Mouse (Mus musculus): Measurements from ENCODE around the gene Antxr1.

Gene Antxr1

DNA sequence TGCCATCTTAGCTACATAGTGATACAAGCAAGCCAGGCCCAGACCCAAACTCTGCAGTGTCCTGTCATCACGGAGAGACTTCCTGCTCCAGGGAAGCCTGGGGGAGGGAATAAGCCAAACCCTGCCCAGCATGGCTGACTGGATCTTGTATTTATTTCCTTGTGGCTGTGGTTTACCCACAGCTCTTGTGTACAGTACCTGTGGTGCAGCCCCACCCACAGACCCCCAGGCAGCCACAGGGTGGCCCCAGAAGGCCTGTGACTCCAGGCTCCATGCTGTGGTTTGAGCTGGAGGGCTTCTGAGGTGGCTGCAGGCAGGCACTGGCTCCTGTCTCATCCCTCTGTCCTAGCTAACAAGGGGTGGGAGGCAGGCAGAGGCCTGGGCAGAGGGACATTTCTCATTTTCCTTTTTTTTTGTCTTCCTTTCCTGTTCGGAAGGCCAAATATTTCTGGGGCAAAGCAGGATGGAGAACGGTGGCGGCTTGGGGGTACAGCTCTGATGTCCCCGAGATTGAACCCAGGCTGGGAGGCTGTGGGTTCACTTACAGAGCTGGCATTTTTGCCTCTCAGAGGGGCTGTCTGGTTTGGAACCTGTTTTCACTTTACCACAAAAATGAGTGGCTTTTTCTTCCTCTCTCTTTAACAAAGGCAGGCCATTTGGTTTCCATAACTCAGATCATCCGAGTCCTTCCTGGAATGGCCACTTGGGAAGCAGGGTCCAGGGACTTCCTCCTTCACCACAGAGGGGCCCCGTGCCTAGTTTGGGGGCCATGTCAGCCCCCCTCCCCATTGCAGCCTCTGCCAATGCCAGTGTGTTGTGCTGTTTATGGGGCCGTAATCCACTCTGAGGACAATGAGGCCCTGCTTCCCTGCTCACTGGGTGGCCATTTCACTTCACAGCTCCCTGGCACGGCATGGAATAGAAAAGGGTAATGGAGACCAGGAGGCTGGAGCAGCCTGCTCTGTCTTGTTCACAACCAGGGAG is 91.2 kb downstream of the Antxr1 start:
- DNase-seq = no peak

DNA sequence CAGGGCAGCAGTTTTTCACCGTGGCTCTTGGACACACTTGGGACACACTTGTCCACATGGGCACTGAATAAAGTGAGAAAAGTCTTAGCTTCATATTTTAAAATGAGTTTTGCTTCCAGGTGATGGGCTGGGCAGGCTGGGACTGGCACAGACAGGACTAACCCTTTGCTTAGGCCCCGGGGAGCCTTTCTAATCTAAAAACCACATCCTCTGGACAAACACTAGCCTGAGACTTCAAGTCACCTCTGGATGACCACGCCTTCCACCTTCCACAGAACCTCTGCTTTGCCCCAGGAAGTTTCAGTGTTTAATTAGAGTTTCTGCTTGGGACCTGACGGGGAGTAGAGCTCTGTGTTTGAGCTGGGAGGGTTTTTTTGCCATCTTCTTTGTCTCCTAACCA is 98.4 kb downstream of the Antxr1 start:
- no peak for DNase-seq

- DNase-seq = no peak
These were observed 99.6 kb downstream of the Antxr1 start for GRCm38 (mm10) chr6:87236061-87236460.

GRCm38 (mm10) chr6:87233111-87233510 is 102.5 kb downstream of the Antxr1 start:
- no peak for DNase-seq

DNA sequence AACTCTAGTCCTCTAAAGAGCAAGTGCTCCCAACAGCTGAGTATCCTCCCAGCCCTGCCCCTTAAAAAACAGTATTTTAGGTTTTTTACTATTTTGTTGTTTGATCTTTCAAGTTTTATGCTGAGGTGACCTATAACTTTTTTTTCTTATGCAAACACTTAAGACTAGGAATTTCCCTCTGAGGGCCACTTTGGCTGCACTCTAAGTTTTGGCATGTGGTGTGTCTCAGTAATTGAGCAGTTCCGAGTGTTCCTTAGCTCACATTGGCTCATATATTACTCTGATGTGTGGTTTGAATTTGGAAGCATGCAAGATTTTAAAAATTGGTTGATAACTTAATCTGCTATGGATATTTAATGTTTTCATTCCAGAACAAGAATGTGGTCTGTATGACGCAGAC is 105.6 kb downstream of the Antxr1 start:
- DNase-seq = no peak

GRCm38 (mm10) chr6:87227940-87228339 is 107.7 kb downstream of the Antxr1 start:
- no peak for DNase-seq

DNA sequence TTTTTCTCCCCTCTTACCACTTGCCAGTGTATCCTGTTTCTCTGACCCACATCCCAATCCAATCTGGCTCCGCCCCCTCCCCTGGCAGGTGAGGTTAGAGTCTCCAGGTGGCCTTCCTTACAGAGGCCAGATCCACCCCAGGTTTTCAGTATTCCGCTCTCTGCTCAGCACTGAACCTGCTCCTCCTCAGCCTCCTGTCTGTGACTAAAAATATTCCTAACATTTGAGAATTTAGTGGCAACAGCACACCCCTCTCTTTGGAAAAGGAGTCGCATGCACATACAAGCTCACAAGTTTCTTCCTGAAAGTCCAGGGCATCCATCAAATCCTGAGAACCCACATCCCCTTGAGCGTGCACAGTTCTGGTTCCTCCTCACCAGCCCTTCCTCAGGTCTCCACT is 109.3 kb downstream of the Antxr1 start:
- DNase-seq = no peak

GRCm38 (mm10) chr6:87225286-87225685 is 110.3 kb downstream of the Antxr1 start:
- no peak for DNase-seq

GRCm38 (mm10) chr6:87222854-87223631 is 112.6 kb downstream of the Antxr1 start:
- DNase-seq = peak; percentile 25

DNA sequence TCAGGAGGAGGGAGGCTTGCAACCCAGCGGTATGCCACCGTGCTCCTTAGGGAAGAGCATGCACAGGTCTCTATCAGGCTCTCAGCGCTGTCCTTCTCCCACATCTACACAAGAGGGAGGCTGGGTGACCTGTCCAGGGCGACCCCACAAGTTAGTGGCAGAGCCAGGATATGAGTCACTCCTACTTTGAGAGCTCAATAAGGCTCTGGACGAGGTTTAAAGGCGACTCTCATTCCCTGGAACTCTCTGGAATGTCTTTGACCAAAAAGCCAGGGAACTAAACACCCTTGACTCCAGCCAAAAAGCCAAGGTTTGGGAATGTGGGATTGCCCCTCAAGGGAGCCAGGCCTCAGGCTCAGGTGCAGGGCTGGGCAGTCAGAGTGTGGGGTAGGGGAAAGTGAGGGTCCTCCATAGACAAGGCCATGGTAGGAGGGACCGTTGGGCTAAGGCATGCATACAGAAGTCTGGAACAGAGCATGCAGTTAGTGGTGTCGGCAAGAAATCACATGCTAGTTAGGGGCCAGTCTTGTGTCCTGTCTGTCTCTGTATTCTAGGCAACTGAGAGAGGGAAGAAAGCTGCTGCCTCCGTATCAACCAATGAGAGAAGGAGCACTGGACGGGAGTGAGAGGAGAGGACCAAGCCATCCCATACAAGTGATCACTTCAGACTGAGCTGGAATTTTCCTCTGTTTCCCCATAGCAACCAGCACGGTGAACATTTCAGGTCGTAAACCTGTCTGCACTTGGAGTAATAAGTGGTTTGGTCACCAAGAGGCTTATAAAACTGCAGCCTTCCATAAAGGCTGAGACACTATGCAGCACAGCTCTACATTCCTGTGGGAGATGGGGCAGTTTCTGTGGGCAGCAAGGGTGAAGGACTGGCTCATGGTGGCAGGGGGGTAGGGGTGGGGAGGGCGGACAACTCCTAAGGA is 116.3 kb downstream of the Antxr1 start:
- no peak for DNase-seq

DNA sequence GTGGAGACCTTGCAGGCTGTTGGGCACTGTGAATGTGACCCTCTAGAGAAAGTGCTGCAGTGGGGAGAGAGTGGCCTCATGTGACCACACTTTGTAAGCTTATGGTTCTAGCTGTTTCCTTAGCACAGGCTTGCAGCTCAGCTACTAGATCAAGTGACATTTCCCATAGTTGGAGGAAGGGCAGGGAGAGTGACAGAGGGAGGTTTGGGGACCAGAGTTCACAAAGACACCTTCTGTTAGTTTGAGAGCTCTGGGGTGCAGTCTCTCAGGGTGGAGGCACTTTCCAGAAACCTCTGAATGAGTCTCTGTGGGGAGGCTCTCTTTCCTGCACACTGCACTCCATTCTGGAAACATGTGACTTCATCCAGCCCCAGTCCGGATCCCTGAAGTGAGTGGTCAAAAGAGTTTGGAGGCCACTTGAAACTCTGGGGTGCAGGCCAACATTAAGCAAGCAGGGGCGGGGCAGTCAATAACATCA is 119.5 kb downstream of the Antxr1 start:
- DNase-seq = no peak

DNA sequence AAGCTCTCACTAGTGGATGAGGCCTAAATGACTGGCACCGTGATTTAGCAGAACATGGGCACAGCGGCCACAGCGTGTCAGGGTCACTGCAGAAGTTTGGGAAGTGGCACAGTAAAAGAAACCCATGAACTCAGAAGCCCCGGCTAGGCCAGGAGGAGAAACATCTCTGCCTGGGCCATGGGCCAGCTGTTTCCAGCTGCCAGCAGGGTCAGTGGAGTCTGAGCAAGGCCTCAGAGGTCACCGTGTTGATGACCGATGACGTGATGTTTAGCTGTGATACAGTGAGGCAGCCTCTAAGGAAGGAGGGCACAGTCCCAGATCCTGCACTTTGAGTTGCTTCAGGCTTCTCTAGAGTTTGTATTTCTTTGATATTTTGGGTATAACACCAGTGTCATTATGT is 122.4 kb downstream of the Antxr1 start:
- no peak for DNase-seq

DNA sequence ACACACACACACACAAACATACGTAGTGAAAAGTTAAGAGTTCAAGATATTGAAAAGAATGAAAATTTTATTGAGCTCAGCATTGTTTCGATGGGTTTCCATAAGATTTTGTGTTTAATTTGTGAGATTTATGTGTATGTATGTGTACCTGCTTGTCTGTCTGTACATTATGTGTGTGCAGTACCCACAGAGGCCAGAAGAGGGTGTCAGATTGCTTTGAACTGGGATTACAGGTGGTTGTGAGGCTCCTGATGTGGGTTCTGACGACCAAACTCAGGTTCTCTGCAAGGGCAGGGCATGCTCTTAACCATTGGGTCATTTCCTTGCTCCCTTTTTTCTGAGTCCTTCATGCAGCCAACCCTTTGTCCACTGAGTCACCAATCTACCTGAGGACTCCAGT is 124.1 kb downstream of the Antxr1 start:
- no peak for DNase-seq

DNA sequence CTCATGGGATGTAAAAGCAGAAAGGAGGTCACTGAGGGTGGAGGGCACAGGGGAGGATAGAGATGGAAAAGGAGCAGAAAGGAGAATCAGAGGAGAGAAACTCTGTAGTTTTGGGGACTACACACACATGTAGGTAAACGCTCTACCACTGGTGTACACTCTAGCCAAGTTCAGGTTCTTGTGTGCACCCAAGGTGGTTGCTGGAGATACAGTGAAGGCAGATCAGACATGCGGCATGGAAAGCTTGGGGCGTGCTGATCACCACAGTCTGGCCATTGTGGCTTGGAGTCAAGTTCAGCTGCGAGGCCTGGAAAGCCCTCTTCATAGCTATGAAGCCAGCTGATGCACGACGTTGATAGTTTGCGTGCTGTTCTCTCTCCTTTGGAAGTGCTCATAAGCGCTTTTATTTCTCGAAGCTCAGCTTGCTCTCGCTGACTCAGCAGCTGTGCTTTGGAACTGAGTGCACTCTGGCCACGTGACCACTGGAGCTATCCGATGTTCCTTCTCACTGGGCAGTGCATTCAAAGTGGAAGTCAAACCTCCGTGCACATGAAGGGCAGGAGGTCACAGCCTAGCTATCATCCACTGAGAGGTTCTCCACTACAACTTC is 128.1 kb downstream of the Antxr1 start:
- DNase-seq = no peak

- no peak for DNase-seq
These were observed 128.8 kb downstream of the Antxr1 start for GRCm38 (mm10) chr6:87206790-87207189.

- DNase-seq = no peak
These were observed 132.2 kb downstream of the Antxr1 start for GRCm38 (mm10) chr6:87203467-87203866.

DNA sequence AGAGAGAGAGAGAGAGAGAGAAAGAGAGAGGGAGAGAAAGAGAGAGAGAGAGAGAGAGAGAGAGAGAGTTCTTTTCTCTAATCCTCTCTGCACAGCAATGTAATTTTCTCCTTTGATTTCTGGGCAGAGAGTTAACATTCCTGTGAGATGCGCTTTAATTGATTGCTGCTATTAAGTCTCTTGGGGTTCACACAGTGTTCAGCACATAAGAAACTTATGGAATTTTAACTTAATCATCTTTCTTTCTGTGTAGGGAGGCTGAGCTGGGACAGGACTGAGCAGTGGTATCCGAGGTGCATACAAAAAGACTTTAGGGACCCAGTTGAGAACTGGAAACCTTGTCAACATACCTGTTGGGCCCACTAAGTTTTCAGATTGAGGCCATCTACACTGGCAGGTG is 132.6 kb downstream of the Antxr1 start:
- no peak for DNase-seq

- DNase-seq = no peak
These were observed 133.5 kb downstream of the Antxr1 start for GRCm38 (mm10) chr6:87202048-87202605.

GRCm38 (mm10) chr6:87189755-87190154 is 145.9 kb downstream of the Antxr1 start:
- DNase-seq = no peak

DNA sequence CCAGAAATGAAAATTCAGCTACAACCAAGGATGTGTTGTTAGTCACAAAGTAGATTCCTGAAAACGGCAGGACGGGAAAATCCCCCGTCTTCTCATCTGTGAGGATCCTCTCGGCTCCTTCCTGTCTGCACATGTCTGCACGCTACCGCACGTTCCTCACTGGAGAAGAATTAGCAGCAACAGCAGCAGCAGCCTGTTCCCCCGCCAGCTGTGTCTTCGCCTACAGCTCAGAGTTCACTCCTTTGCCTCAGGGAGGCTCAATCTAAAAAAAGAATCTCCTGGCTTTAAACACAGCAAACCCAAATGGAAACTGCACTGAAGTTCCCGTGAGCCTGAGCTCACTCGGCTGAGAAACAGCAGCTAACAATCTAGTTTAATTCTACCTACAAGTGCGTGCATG is 148.6 kb downstream of the Antxr1 start:
- peak; percentile 63 for DNase-seq

GRCm38 (mm10) chr6:87184418-87184817 is 151.2 kb downstream of the Antxr1 start:
- DNase-seq = no peak

DNA sequence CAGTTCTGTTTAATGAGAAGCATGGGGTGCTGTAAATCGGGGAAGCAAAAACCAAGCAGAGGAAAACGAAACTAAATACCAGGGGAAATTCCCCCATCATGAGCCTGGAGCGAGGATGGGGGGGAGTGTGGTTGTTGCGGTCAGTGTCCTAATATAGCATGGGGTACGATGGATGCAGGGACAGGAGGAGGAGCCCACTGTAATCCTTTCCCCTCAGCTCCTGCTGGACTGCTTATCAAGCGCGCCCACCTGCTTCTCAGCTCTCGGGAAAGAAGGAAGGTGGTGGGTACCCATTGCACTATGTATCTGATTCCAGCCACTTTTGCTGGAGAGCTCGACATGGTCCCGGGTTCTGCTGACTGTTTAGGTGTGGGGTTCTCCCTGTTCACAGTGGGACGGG is 151.6 kb downstream of the Antxr1 start:
- DNase-seq = no peak
